Mouse (Mus musculus): ENCODE data around the gene Sik3. TPM values are rescaled to one million over a fixed set of nuclear protein-coding genes. Genes with fewer than 3 reads are reported as not detected.
A peak's percentile ranks its signal among the peaks of the same experiment; 100 is the strongest.

The Sik3 gene
- polyA plus RNA-seq, 2 experiments, result 13.7 to 23.9 TPM

DNA sequence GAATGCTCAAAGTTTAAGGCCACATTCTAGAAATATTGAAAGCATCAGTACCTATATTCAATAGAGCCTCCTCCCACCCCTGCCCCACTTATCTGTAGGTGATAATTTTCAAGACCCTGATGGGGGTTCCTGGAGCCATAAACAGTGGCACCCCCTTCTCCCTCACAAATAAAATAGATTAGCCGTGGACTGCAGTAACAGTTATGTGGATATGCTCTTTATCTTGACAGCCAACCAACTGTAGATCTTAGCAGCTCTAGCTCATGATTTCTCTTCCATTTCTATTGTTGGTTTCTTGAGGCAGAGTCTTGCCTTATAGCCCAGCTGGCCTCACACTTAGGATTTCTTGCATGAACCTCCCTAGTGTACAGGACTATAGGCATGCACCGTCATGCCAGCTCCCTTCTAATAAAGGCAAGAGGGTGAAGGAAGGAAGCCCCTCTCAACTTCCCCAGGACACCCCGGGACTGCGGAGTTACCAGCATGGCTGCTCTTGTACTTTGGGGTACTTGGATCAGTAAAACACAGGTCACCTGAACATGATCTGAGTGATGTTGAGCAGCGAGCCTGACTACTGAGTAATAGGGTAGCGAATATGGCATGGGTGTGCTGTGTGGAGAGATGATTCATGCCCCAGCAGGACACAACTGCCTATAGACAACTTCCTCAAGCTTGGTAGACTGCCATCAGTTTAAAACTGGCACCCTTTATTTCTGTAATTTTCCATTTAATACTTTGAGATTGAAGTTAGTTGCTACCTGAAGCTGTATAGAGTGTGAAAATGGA lies 108.0 kb downstream of the Sik3 start:
- WGBS, result 80% methylated on average over 6 of the region's 6 CpGs
- ATAC-seq (ENCODE audit: low FRiP score, low read depth) (no peak), DNase-seq (ENCODE audit: low spot score) (no peak)
- peak overlapping the region; percentile 28; the same call in 1 of the 2 replicates for H3K27ac ChIP-seq (replicated peaks; ENCODE audit: low read depth, low read length)
- no peaks in the 10 kb centered on the region for H3K27me3 ChIP-seq (ENCODE audit: control insufficient read depth, insufficient read depth, low read length)
- no peak overlapping the region for H3K9ac ChIP-seq (ENCODE audit: low read depth, low read length, severe bottlenecking)
- no peak overlapping the region for H3K4me2 ChIP-seq (replicated peaks; ENCODE audit: low read depth, low read length, severe bottlenecking)
- no peak overlapping the region for H3K4me3 ChIP-seq (replicated peaks; ENCODE audit: low read length)
- no peaks in the 10 kb centered on the region for H3K9me3 ChIP-seq (ENCODE audit: control insufficient read depth, low read length)
- no peak for TF ChIP-seq POLR2A (IDR thresholded peaks at IDR 0.05; ENCODE audit: borderline replicate concordance, extremely low read depth, insufficient read depth, insufficient read length)
- H3K4me1 ChIP-seq (ENCODE audit: control insufficient read depth, insufficient read depth, low read length), result peaks cover 12% of the 10 kb centered on the region
- peaks cover 6% of the 10 kb centered on the region; the same call in 1 of the 2 replicates for H3K36me3 ChIP-seq (ENCODE audit: control insufficient read depth, insufficient read depth, low read length)

DNA sequence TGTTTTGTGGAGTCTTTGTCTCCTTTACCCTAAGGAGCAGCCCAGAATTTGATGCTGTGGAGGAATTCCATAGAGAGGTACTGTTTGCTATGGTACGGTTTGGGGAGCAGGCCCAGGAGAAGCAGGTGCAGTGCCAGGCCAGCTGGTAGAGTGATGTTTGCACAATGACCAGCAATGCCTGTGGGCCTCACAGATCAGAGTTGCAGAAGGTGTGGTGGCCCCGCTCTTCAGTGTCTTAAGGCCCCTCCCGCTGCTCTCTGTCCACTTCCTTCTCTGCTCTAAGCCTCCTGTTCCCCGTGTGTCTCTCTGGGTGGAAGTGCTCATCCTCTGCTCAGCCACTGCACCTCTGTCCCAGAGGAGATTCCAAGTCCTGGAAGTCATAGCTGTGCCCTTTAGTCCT lies 108.9 kb downstream of the Sik3 start:
- no peak overlapping the region for H3K27ac ChIP-seq (replicated peaks; ENCODE audit: low read depth, low read length)
- 80% methylated on average over 4 of the region's 4 CpGs for WGBS
- H3K4me1 ChIP-seq (ENCODE audit: control insufficient read depth, insufficient read depth, low read length), result peaks cover 12% of the 10 kb centered on the region
- no peak for TF ChIP-seq POLR2A (IDR thresholded peaks at IDR 0.05; ENCODE audit: borderline replicate concordance, extremely low read depth, insufficient read depth, insufficient read length)
- no peak overlapping the region for H3K4me3 ChIP-seq (replicated peaks; ENCODE audit: low read length)
- H3K27me3 ChIP-seq (ENCODE audit: control insufficient read depth, insufficient read depth, low read length), result no peaks in the 10 kb centered on the region
- H3K4me2 ChIP-seq (replicated peaks; ENCODE audit: low read depth, low read length, severe bottlenecking), result no peak overlapping the region
- DNase-seq (ENCODE audit: low spot score) (no peak), ATAC-seq (ENCODE audit: low FRiP score, low read depth) (no peak)
- H3K9ac ChIP-seq (ENCODE audit: low read depth, low read length, severe bottlenecking), result no peak overlapping the region
- H3K36me3 ChIP-seq (ENCODE audit: control insufficient read depth, insufficient read depth, low read length), result peaks cover 10% of the 10 kb centered on the region; the same call in 1 of the 2 replicates
- no peaks in the 10 kb centered on the region for H3K9me3 ChIP-seq (ENCODE audit: control insufficient read depth, low read length)

DNA sequence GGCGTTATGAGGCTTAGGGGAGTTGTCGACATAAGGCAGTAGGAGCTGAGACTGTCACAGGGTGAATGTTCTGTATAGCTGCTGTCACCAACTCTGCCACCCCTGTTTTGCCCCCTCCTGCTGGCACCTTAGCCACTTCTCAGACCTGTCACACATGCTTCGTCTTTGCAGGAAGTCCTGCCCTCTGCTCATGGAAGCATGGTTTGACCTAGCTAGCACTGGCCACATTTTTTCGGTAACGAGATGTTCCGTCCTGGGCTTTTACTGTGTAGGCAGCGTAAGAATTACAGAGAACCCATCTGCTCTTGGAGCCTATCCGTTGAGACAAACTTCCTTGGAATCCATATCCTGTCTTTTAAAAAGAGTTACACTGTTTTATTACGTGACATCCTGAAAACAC lies 110.1 kb downstream of the Sik3 start:
- Histone ChIP-seq H3K4me3 (replicated peaks; ENCODE audit: low read length) (no peak overlapping the region), H3K27me3 (ENCODE audit: control insufficient read depth, insufficient read depth, low read length) (no peaks in the 10 kb centered on the region), H3K4me1 (ENCODE audit: control insufficient read depth, insufficient read depth, low read length) (peaks cover 17% of the 10 kb centered on the region), H3K36me3 (ENCODE audit: control insufficient read depth, insufficient read depth, low read length) (peaks cover 10% of the 10 kb centered on the region; the same call in 1 of the 2 replicates), H3K9ac (ENCODE audit: low read depth, low read length, severe bottlenecking) (no peak overlapping the region), H3K4me2 (replicated peaks; ENCODE audit: low read depth, low read length, severe bottlenecking) (no peak overlapping the region), H3K27ac (replicated peaks; ENCODE audit: low read depth, low read length) (no peak overlapping the region), H3K9me3 (ENCODE audit: control insufficient read depth, low read length) (no peaks in the 10 kb centered on the region)
- ATAC-seq (ENCODE audit: low FRiP score, low read depth) (no peak), DNase-seq (ENCODE audit: low spot score) (no peak)
- no peak for TF ChIP-seq POLR2A (IDR thresholded peaks at IDR 0.05; ENCODE audit: borderline replicate concordance, extremely low read depth, insufficient read depth, insufficient read length)
- 55% methylated on average over 9 of the region's 9 CpGs for WGBS

DNA sequence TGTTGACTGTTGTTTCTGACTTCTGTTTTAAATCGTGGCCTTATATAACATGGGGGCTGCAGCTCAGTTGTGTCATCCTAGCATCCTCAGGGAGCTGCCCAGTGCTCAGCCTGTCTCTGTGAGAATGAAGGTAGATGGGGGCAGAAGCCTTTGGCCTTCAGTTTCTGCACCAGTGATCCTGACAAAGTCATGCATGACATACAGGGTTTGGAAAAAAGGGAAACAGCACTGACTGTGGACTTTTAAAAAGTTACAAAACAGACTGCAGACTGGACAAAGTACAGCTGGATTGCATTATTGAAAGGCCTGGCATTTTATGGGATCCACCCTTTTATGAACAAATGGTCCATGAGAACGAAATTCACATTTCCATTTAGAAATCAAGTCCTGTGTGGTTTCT lies 113.7 kb downstream of the Sik3 start:
- no peak overlapping the region for H3K9ac ChIP-seq (ENCODE audit: low read depth, low read length, severe bottlenecking)
- H3K27me3 ChIP-seq (ENCODE audit: control insufficient read depth, insufficient read depth, low read length), result no peaks in the 10 kb centered on the region
- DNase-seq (ENCODE audit: low spot score), result no peak
- H3K4me2 ChIP-seq (replicated peaks; ENCODE audit: low read depth, low read length, severe bottlenecking), result no peak overlapping the region
- peaks cover 6% of the 10 kb centered on the region; the same call in 1 of the 2 replicates for H3K4me1 ChIP-seq (ENCODE audit: control insufficient read depth, insufficient read depth, low read length)
- H3K4me3 ChIP-seq (replicated peaks; ENCODE audit: low read length), result no peak overlapping the region
- no peak for ATAC-seq (ENCODE audit: low FRiP score, low read depth)
- H3K36me3 ChIP-seq (ENCODE audit: control insufficient read depth, insufficient read depth, low read length), result peaks cover 10% of the 10 kb centered on the region
- 0 out of 2 replicates have a peak overlapping the region, but pooled peaks have one; percentile 14 for H3K27ac ChIP-seq (replicated peaks; ENCODE audit: low read depth, low read length)
- WGBS, result 45% methylated on average over 2 of the region's 2 CpGs
- no peak for TF ChIP-seq POLR2A (IDR thresholded peaks at IDR 0.05; ENCODE audit: borderline replicate concordance, extremely low read depth, insufficient read depth, insufficient read length)
- H3K9me3 ChIP-seq (ENCODE audit: control insufficient read depth, low read length), result no peaks in the 10 kb centered on the region

DNA sequence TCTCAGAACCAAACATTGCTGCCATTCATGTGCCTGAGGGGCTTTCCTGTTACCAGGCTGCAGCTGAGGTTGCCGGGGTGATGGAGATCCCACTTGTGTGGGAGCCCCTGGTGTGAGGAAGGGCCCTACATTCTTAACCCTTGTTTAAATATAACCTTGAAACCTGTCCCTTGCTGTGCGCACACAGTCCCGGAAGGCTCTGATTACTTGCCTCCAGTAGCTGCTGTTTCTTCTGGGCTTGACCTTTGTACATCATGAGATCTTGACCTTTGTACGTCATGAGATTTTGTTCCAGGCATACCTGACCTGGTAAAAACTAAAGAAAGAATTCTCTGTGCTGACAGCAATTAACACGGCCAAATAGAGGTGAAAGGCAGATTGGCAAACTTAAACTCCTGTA lies 114.7 kb downstream of the Sik3 start:
- ATAC-seq (ENCODE audit: low FRiP score, low read depth) (no peak), DNase-seq (ENCODE audit: low spot score) (no peak)
- no peak for TF ChIP-seq POLR2A (IDR thresholded peaks at IDR 0.05; ENCODE audit: borderline replicate concordance, extremely low read depth, insufficient read depth, insufficient read length)
- Histone ChIP-seq H3K4me3 (replicated peaks; ENCODE audit: low read length) (no peak overlapping the region), H3K36me3 (ENCODE audit: control insufficient read depth, insufficient read depth, low read length) (peaks cover 10% of the 10 kb centered on the region), H3K4me1 (ENCODE audit: control insufficient read depth, insufficient read depth, low read length) (peaks cover 6% of the 10 kb centered on the region; the same call in 1 of the 2 replicates), H3K27ac (replicated peaks; ENCODE audit: low read depth, low read length) (no peak overlapping the region), H3K4me2 (replicated peaks; ENCODE audit: low read depth, low read length, severe bottlenecking) (no peak overlapping the region), H3K9me3 (ENCODE audit: control insufficient read depth, low read length) (no peaks in the 10 kb centered on the region), H3K9ac (ENCODE audit: low read depth, low read length, severe bottlenecking) (no peak overlapping the region), H3K27me3 (ENCODE audit: control insufficient read depth, insufficient read depth, low read length) (no peaks in the 10 kb centered on the region)
- 50% methylated on average over 5 of the region's 5 CpGs for WGBS
